Mouse (Mus musculus) megakaryocyte, embryonic 14.5 days (primary cell): ENCODE data around the gene Nfyc.

Source experiments
- FLI1 ChIP-seq: IDR thresholded peaks from 2 replicates; pipeline ENCODE4 v1.6.1; 2012; ENCODE audit warnings: low read length, inconsistent platforms, mixed read lengths
- GATA1 ChIP-seq: IDR thresholded peaks from 3 replicates; pipeline ENCODE4 v1.6.1; 2012; ENCODE audit warnings: mixed read lengths, low read length, inconsistent platforms, borderline replicate concordance

DNA sequence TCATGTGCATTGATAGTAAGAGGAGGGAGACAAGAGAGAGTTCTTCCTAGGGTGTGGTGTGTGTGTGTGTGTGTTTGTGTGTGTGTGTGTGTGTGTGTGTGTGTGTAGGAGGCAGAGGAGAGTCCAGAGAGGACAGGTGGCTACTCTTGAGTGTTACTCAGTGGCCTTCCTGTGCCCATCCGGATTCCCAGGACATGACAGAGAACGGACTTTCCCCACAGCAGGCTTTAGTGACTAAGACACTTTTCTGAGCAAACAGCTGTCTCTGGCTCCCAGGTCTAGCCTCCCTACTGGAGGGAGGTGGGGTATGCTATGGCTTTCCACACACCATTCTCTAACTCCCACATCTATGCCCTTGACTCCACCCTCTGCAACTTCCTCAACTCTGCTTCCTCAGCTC lies 81.8 kb downstream of the Nfyc start:
- no peak for TF ChIP-seq GATA1
- no peak for TF ChIP-seq FLI1
